Mouse (Mus musculus) olfactory bulb, adult 2 months (tissue): ENCODE data around the gene Osbp2.

Experiments used
- CTCF ChIP-seq: fragments of 200-500 bp; IDR thresholded peaks from 2 replicates; pipeline ENCODE4 v1.5.1; 2012; ENCODE audit warnings: low read depth, mild to moderate bottlenecking, low read length, moderate library complexity; ENCODE audit not compliant: insufficient read depth
- POLR2A ChIP-seq: fragments of 200-500 bp; IDR thresholded peaks from 2 replicates; pipeline ENCODE4 v1.6.1; 2012; ENCODE audit warnings: mild to moderate bottlenecking, low read depth, low read length, moderate library complexity; ENCODE audit not compliant: insufficient read depth

DNA sequence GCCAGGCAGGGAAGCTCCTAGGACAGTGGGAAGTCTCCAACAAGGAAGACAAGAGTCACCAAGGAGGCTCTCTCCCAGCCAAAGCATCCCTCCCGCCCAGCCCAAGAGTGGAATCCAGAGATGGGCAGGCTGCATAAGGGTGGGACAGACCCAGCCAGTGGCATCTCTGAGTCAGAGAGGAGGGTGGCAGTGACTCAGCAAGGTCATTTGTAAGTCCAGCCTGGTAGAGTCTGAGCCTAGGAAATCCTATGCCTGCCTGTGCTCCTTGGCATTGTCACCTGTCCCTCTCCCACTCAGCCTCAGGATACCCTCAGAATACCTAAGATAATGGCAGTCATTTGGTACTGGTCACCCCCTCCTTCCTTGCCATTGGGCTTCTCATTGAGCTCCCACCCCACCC is 41.7 kb upstream of the Osbp2 start:
- TF ChIP-seq CTCF (no peak), POLR2A (no peak)
